Mouse (Mus musculus) A20 (cell line): ENCODE measurements around the gene Fam209.

ENCODE experiments used
- DNase-seq: peaks from one replicate; pipeline ENCODE4 v3.0.0-alpha.2; 2011; ENCODE audit warnings: low read depth, low spot score

Gene Fam209

DNA sequence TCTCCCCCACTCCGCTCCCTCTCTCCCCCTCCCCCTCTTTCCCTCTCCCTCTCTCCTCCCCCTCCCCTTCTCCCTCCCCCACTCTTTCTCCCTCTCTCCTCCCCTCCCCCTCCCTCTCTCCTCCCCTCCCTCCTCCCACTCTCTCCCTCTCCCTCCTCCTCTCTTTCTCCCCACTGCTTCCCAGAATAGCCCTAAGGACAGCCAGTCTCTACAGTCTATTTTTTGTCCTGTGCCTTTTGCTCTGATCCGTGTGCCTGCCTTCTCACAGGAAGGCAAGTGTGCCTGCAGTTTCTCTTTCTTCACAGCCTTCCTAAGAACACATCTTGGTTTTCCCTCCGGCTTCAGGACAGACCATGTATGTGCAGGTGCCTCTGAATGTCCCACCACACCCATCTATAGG, 5.0 kb downstream of the Fam209 start:
- DNase-seq, result no peak

DNA sequence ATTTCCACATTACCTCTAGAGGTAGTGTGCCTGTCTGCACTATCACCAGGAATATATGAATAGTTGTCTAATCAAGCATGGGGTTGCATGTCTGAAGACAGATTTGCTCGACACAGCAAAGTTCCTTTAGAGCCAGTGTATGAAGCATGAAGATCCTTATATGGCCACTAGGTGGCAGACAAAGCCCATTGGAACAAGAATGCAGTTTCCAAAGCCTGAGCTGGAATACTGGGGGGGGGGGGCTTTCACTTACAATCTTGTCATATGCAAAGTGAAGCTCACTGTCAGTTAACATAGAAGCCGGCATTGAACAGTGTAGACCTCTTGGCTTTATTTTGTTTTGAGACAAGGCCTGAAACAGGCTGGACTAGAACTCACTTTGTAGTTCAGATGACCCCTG, 5.5 kb downstream of the Fam209 start:
- DNase-seq, result peak; percentile 52

DNA sequence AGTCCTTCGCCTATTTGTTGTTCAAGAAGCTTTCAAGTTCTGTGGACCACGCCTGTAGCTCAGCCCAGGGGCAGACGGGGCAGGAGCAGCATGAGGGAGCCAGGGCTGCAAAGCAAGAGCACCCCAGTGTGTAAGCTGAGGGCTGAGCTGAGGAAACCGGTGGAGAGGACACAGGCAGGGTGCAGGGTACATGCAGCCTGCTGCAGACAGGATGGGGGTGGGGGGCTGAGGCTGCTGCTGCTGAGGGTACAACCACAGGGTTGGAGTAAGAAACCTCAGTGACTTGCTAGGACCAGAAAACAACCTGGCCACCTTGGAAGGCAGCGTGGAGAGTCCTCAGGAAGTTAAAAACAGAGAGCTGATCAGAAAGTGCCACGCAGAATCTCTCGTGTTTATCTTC, 8.0 kb downstream of the Fam209 start:
- no peak for DNase-seq

GRCm38 (mm10) chr2:172481654-172482385, 9.5 kb downstream of the Fam209 start:
- no peak for DNase-seq

DNA sequence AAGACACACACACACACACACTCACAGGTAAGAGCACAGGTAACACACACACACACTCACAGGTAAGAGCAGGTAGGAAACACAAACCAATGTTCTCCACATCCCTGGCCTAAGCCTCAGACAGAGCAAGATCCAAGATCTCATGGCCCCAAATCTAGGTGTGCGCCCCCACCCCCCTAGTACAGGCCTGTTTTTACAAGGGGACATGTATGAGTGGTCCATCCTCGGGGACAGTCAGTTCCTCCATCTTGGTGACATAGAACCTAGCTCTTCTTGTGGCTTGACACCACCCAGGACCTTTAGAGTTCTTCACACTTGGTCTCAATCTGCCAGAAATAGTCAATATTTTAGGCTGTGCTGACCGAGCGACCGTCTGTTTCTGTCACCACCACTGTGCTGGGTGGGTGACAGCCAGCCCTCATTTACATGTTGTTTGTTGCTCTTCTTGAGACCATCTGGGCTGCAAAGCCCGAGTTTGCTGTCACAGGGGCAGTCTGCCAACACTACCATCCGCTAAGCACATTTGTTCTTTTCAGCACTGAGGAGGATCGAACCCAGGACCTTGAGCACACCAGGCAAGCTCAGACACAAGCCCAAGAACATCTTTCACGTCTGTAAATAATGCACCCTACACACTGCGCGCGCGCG, 11.6 kb downstream of the Fam209 start:
- DNase-seq, result no peak

- no peak for DNase-seq
Observed at GRCm38 (mm10) chr2:172484696-172485370, 12.5 kb downstream of the Fam209 start.

GRCm38 (mm10) chr2:172496736-172497345, 24.5 kb downstream of the Fam209 start:
- DNase-seq, result no peak

DNA sequence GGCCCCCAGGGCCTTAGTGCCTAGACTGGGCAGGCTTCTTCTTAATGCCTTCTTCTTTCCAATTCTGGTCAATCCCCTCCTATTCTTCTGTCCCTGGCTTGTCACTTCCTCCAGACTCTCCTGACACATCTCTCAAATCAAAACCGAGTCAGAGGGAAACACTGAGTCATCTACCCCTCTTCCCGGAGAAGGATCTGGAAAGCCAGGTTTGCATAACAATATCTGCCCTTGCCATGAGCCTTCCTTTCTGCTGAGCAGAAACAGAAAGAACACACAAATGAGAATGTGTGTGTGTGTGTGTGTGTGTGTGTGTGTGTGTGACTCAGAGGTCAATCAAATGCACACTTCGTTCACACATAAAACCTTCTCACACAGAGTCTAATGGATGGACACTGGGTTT, 26.5 kb downstream of the Fam209 start:
- no peak for DNase-seq

DNA sequence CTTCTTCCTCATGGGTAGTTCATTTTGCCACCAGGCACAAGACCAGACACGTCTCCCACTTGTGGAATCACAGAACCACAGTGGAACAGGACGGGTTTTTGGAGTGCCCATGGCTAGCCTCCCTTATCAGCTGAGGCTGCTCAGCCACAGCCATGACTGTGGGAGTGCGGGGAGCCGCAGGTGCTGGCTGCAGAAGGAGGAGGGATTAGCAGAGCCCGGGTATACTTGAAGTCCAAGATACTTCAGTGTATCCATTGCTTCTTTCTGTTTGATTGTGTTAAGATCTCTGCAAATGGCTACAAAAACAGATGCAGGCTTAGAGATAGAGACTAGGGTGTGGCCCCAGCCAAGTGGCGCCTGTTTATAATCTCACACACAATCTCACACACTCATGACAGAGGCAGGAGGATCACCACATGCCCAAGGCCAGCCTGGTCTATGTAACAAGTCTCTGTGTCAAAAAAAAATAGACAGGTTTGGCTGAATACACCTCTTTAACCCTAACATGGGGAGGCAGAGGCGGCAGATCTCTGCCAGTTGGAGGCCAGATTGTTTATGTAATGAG, 28.5 kb downstream of the Fam209 start:
- DNase-seq, result no peak

GRCm38 (mm10) chr2:172501341-172501740, 29.0 kb downstream of the Fam209 start:
- peak; percentile 47 for DNase-seq

GRCm38 (mm10) chr2:172502168-172502567, 29.8 kb downstream of the Fam209 start:
- no peak for DNase-seq

DNA sequence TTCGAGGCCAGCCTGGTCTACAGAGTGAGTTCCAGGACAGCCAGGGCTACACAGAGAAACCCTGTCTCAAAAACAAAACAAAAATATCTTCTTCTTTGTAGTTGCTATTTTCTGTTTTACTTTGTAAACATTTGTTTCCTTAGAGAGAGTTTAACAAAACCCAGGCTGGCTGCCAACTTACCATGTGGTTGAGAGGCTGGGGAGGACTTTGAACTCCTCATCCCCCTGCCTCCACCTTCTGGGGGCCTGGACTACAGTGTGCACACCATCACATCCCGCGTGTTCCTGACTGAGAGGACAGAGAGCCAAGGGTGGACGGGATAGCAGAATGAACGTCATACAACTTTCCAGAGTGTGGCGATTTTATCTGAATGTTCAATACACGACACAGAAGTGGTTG, 33.8 kb downstream of the Fam209 start:
- DNase-seq, result no peak

- no peak for DNase-seq
Observed at GRCm38 (mm10) chr2:172510056-172510712, 37.9 kb downstream of the Fam209 start.

- DNase-seq, result no peak
Observed at GRCm38 (mm10) chr2:172510899-172511298, 38.6 kb downstream of the Fam209 start.

DNA sequence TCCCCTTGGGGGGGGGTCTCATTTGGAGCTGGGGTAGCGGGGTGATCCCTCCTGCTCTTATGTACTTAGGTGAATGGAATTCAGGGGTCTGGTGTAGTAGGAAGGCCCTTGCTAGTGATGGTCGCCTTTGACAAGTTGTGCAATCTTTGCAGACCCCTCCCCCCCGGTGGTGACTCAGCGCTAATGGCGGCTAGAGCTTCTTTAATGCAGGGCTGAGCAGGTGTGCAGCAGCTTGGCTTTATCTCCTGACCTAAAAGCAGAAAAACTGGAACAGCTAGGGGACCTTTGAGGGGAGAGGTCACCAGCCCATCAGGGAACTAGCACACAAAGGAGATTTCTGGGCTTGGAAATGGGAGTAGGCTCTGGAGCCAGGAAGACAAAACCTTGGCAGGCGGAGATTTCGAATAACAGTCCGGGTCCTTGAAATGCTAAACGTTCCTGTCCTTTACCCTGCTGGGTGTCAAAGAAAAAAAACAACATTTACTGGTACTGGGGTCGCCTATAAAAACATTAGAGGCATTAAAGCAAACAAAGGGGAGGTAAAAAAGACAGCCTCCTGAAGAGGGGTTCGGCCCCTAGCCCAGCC, 44.2 kb downstream of the Fam209 start:
- DNase-seq, result no peak

DNA sequence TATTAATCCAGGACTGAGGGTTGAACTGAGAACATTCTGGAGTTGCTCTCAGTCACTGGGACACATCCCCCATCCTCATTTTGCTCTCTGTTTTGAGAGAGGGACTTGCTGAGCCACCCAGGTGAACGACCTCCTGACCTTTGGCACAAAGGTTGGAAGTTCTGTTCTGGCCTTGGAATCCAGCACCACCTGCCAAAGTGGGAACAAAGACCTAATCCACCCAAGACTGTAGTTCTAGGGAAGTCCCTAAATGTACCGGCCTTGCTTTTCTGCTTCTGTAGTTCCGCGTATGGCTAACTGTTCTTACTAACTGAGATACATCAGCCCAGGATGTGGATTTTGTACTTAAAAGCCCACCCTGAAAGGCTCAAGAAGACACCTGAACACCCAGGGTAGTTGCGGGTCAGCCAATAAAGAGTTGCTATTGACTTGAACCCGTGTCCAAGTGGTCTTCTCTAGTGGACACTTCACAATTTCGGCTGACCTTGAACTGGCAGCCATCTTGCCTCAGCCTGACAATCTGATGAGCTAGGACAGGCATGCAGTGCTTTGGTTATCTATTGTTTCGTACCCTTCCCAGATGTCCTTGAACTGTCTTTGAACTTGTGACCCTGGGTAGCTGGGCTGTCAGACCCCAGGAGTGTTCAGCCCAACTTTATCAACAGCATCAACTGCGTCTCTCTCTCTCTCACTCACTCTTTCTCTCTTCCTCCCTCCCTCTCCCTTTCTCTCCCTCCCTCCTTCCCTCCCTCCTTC, 48.5 kb downstream of the Fam209 start:
- no peak for DNase-seq

DNA sequence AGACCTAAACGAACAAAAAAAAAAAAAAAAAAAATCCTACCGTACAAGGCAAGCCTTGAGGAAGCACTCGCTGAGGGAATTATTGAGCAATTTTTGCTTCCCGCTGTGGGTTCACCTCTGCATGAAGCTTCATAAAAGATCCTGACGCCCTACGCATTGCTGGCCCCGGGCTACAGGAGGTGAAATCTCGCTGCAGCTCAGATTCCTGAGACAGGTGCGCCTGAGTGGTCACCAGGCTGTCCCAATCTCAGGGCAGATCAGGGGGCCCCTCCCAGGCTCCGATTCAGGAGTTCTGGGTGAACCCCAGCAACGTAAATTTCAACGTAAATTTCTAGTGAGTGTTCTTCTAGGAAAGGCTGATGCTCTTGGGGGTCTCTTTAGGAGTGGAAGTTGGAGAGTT, 50.2 kb downstream of the Fam209 start:
- no peak for DNase-seq
